Mouse (Mus musculus) midbrain, embryonic 14.5 days (tissue): ENCODE data around the gene Gse1. TPM values are rescaled to one million over a fixed set of nuclear protein-coding genes. Genes with fewer than 3 reads are reported as not detected.

Source experiments
- ATAC-seq: fragments of 200-750 bp; cut with Nextera tagmentation; 2 replicates; pipeline ENCODE4 v1.8.0; 2017; ENCODE audit warnings: moderate number of reproducible peaks, moderate library complexity; ENCODE audit not compliant: low FRiP score, low TSS enrichment
- DNase-seq: peaks from one replicate; pipeline ENCODE4 v3.0.0-alpha.2; 2015
- H3K27ac ChIP-seq: fragments of 300-500 bp; sonication (generic); replicated peaks from 2 replicates; pipeline ENCODE4 v1.5.1; 2014; ENCODE audit warnings: mild to moderate bottlenecking, low read depth, low read length, moderate library complexity
- H3K27me3 ChIP-seq: fragments of 300-500 bp; sonication (generic); 2 replicates; pipeline ENCODE4 v1.6.1; 2014; ENCODE audit warnings: low read length, control low read depth, mixed read lengths; ENCODE audit not compliant: control insufficient read depth, insufficient read depth
- H3K36me3 ChIP-seq: fragments of 300-500 bp; sonication (generic); 2 replicates; pipeline ENCODE4 v1.6.1; 2014; ENCODE audit warnings: low read length, control low read depth; ENCODE audit not compliant: control insufficient read depth, insufficient read depth
- H3K4me1 ChIP-seq: fragments of 300-500 bp; sonication (generic); 2 replicates; pipeline ENCODE4 v1.6.1; 2014; ENCODE audit warnings: mild to moderate bottlenecking, antibody characterized with exemption, low read length, control low read depth; ENCODE audit not compliant: control insufficient read depth, insufficient read depth
- H3K4me2 ChIP-seq: fragments of 300-500 bp; sonication (generic); 2 replicates; pipeline ENCODE4 v1.6.1; 2014; ENCODE audit warnings: mild to moderate bottlenecking, low read length, moderate library complexity
- H3K4me3 ChIP-seq: fragments of 300-500 bp; sonication (generic); replicated peaks from 2 replicates; pipeline ENCODE4 v1.5.1; 2014; ENCODE audit warnings: low read depth, low read length
- H3K9ac ChIP-seq: fragments of 300-500 bp; sonication (generic); replicated peaks from 2 replicates; pipeline ENCODE4 v1.6.1; 2014; ENCODE audit warnings: mild to moderate bottlenecking, low read length, moderate library complexity
- H3K9me3 ChIP-seq: fragments of 300-500 bp; sonication (generic); 2 replicates; pipeline ENCODE4 v1.6.1; 2016; ENCODE audit warnings: low read length, control low read depth, mixed read lengths; ENCODE audit not compliant: control insufficient read depth
- WGBS: fragments of 180-500 bp; shearing (Covaris S2); extraction: QIAGEN DNeasy Blood & Tissue Kit; methylation state at CpG from one replicate; pipeline ENCODE4 v1.1.7; 2014; 5-methylcytosine and 5-hydroxymethylcytosine counted together
- microRNA-seq: library from miRNA; unstranded; fragments of <30 nt; microRNA quantifications from one replicate; pipeline ENCODE4, GENCODE M21; 2016
- polyA plus RNA-seq: library from polyadenylated mRNA; unstranded; fragments of >200 nt; fragmentation: Nextera tagmentation; extraction: Ambion mirVana; gene quantifications from 2 replicates; pipeline ENCODE4 v1.2.1, GENCODE M21; 2014

The Gse1 gene
- polyA plus RNA-seq, 1 experiment from 2014 or later = 28.6 TPM

DNA sequence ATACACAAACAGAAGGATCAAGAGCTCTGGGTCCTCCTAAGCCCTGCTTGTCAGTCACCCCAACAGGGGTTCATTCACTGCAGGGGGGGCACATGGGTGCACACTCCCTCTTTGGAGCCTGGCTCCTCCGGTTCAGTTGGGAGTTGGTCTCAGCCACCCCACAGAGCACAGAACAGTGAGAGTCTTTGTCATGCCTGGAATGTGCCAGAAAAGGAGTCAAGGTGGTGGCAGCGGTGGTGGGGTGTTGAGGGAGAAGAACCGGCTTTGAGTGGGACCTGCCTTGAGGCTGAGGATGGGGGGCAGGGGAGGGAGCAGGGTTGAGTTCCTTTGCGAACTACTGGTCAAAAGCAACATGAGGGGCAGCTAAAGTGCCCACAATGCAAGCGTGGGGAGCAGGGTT, 401.8 kb downstream of the Gse1 start:
- Histone ChIP-seq H3K27me3 (0 out of 2 replicates have a peak, but pooled peaks cover 6% of the 10 kb centered on the region), H3K4me3 (no peak overlapping the region), H3K36me3 (no peaks in the 10 kb centered on the region), H3K4me1 (0 out of 2 replicates have a peak, but pooled peaks cover 10% of the 10 kb centered on the region), H3K9me3 (no peaks in the 10 kb centered on the region), H3K9ac (no peak overlapping the region), H3K4me2 (no peak overlapping the region), H3K27ac (no peak overlapping the region)
- WGBS = 51% methylated on average over 5 of the region's 5 CpGs
- DNase-seq (no peak), ATAC-seq (no peak)

DNA sequence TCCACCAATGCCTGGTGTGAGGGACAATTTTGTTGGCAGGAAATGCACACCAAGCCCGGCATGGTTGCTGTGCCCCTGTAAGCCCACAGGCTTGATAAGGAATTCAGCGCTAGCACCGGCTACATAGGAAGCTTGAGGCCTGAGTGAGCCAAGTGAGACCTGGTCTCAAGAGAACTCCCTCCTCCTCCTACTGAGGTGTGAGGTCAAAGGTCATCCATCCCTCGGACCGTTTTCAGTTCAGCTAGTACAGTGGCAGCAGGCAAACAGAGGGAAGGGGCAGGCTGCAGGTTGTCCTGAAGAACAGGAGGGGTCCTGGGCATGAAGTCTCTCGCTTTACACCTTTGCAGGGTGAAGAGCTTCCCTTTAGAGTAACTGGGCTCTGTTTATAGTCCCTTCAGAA, 402.6 kb downstream of the Gse1 start:
- H3K9me3 ChIP-seq = no peaks in the 10 kb centered on the region
- no peak overlapping the region for H3K4me2 ChIP-seq
- no peak overlapping the region for H3K4me3 ChIP-seq
- DNase-seq (no peak), ATAC-seq (no peak)
- WGBS = 60% methylated on average over 6 of the region's 6 CpGs
- 0 out of 2 replicates have a peak, but pooled peaks cover 6% of the 10 kb centered on the region for H3K27me3 ChIP-seq
- no peaks in the 10 kb centered on the region for H3K36me3 ChIP-seq
- 0 out of 2 replicates have a peak, but pooled peaks cover 10% of the 10 kb centered on the region for H3K4me1 ChIP-seq
- no peak overlapping the region for H3K27ac ChIP-seq
- H3K9ac ChIP-seq = no peak overlapping the region

Small RNA genes within 50 kb of the gene (microRNA-seq; reads per million reads assigned to microRNA genes)
- gene Gm22715 (not detected), gene Mir7687 (1.9 reads per million, percentile 10 among the genes with 10 or more reads in this experiment)

Other genes starting within 250 kb of the Gse1 start
- 0.66 and 1.1 TPM in 2 replicates for gene Crispld2, start 236.0 kb upstream of the Gse1 start, polyA plus RNA-seq
- gene Zdhhc7, start 127.0 kb upstream of the Gse1 start, polyA plus RNA-seq = 22.3 and 26.7 TPM in 2 replicates
- gene 6430548M08Rik, start 114.3 kb upstream of the Gse1 start, polyA plus RNA-seq = 35.5 and 38.8 TPM in 2 replicates
- 0.92 and 1.8 TPM in 2 replicates for gene Fam92b, start 51.0 kb upstream of the Gse1 start, polyA plus RNA-seq